Mouse (Mus musculus) CH12.LX (cell line): ENCODE measurements around the gene Fbrs. TPM values are rescaled to one million over a fixed set of nuclear protein-coding genes. Genes with fewer than 3 reads are reported as not detected.
A peak's percentile ranks its signal among the peaks of the same experiment; 100 is the strongest.
"Not testable (repeated sequence)": the region's sequence is repeated elsewhere in the genome, so short reads cannot be mapped to it uniquely, and the experiment has no call there.

ENCODE experiments used
- DNase-seq: peaks from one replicate; pipeline ENCODE4 v3.0.0-alpha.2; 2013; ENCODE audit errors: extremely low read depth
- H3K27ac ChIP-seq: 2 replicates; pipeline ENCODE4 v1.5.1; 2012; ENCODE audit warnings: low read depth, mild to moderate bottlenecking, control low read depth, moderate library complexity; ENCODE audit not compliant: insufficient read depth
- H3K27me3 ChIP-seq: replicated peaks from 2 replicates; pipeline ENCODE3; 2012; ENCODE audit warnings: inconsistent platforms
- H3K36me3 ChIP-seq, 2 experiments: replicated peaks in 1 of 2; 2 replicates each; pipeline versions ENCODE3 to v1.6.1; 2012; ENCODE audit warnings: inconsistent platforms in 1 of 2, low read length in 1 of 2, mild to moderate bottlenecking in 1 of 2, mixed read lengths in 1 of 2, moderate library complexity in 1 of 2; ENCODE audit not compliant: control insufficient read depth in 1 of 2, insufficient read depth in 1 of 2
- H3K4me1 ChIP-seq, 2 experiments: 2 replicates each; pipeline ENCODE4 v1.6.1; 2012; ENCODE audit warnings: inconsistent platforms in 1 of 2, moderate library complexity in 1 of 2; ENCODE audit not compliant: insufficient read depth in 2 of 2, control insufficient read depth in 1 of 2
- H3K4me2 ChIP-seq: 2 replicates; pipeline ENCODE4 v1.6.1; 2012; ENCODE audit warnings: low read depth, mild to moderate bottlenecking, control low read depth; ENCODE audit not compliant: poor library complexity, insufficient read depth, severe bottlenecking
- H3K4me3 ChIP-seq, 3 experiments: fragments of 150-350 bp in 1 of 3; sonication (generic) in 1 of 3; replicated peaks in 1 of 3; 2 replicates each; pipeline versions ENCODE3 to v1.5.1; 2011 to 2012; ENCODE audit warnings: low read depth in 2 of 3, low read length in 2 of 3, mild to moderate bottlenecking in 2 of 3, moderate library complexity in 2 of 3, control low read depth in 1 of 3, improper control_type of control experiment in 1 of 3, inconsistent platforms in 1 of 3, mixed read lengths in 1 of 3; ENCODE audit not compliant: poor library complexity in 1 of 3
- H3K79me2 ChIP-seq: replicated peaks from 2 replicates; pipeline ENCODE4 v1.6.1; 2012; ENCODE audit warnings: mild to moderate bottlenecking, moderate library complexity; ENCODE audit not compliant: control insufficient read depth, poor library complexity, insufficient read depth, severe bottlenecking; ENCODE audit errors: extremely low read depth
- H3K9ac ChIP-seq: 2 replicates; pipeline ENCODE4 v1.6.1; 2012; ENCODE audit warnings: low read depth, mild to moderate bottlenecking, control low read depth, moderate library complexity; ENCODE audit not compliant: insufficient read depth
- H3K9me3 ChIP-seq: replicated peaks from 2 replicates; pipeline ENCODE3; 2012; ENCODE audit warnings: low read length, inconsistent platforms, mixed read lengths
- CHD1 ChIP-seq: IDR thresholded peaks from 2 replicates; pipeline ENCODE4 v1.6.1; 2012; ENCODE audit warnings: low read depth, low read length, improper control_type of control experiment, inconsistent platforms
- CHD2 ChIP-seq: IDR thresholded peaks from 2 replicates; pipeline ENCODE4 v1.6.1; 2011; ENCODE audit warnings: low read length, improper control_type of control experiment
- CTCF ChIP-seq, 2 experiments: IDR thresholded peaks in 1 of 2; conservative IDR thresholded peaks in 1 of 2; 2 replicates each; pipeline ENCODE4 v1.5.1; 2011 to 2012; ENCODE audit warnings: low read depth in 2 of 2, low read length in 2 of 2, improper control_type of control experiment in 1 of 2, inconsistent platforms in 1 of 2, mild to moderate bottlenecking in 1 of 2, moderate library complexity in 1 of 2
- ELF1 ChIP-seq: IDR thresholded peaks from 2 replicates; pipeline ENCODE4 v1.6.1; 2014; ENCODE audit warnings: low read depth, mild to moderate bottlenecking, inconsistent platforms, low read length, improper control_type of control experiment
- EP300 ChIP-seq: IDR thresholded peaks from 2 replicates; pipeline ENCODE4 v1.6.1; 2011; ENCODE audit warnings: low read length, improper control_type of control experiment
- GABPA ChIP-seq: IDR thresholded peaks from 2 replicates; pipeline ENCODE4 v1.6.1; 2012; ENCODE audit warnings: low read depth, low read length, improper control_type of control experiment, inconsistent platforms; ENCODE audit not compliant: insufficient replicate concordance
- HCFC1 ChIP-seq: IDR thresholded peaks from 2 replicates; pipeline ENCODE4 v1.6.1; 2012; ENCODE audit warnings: low read depth, mild to moderate bottlenecking, inconsistent platforms, low read length, improper control_type of control experiment
- IRF4 ChIP-seq: IDR thresholded peaks from 2 replicates; pipeline ENCODE4 v1.6.1; 2014; ENCODE audit warnings: low read depth, mild to moderate bottlenecking, inconsistent platforms, low read length, improper control_type of control experiment
- JUND ChIP-seq: conservative IDR thresholded peaks from 2 replicates; pipeline ENCODE4 v1.6.1; 2011; ENCODE audit warnings: low read depth, low read length, improper control_type of control experiment
- KAT2A ChIP-seq: IDR thresholded peaks from 2 replicates; pipeline ENCODE4 v1.6.1; 2012; ENCODE audit warnings: low read length, improper control_type of control experiment, inconsistent platforms; ENCODE audit not compliant: insufficient replicate concordance
- NELFE ChIP-seq: IDR thresholded peaks from 2 replicates; pipeline ENCODE4 v1.6.1; 2011; ENCODE audit warnings: low read depth, low read length, improper control_type of control experiment
- POLR2A ChIP-seq: IDR thresholded peaks from 2 replicates; pipeline ENCODE4 v1.6.1; 2011; ENCODE audit warnings: low read depth, mild to moderate bottlenecking, improper control_type of control experiment, low read length
- RAD21 ChIP-seq: IDR thresholded peaks from 2 replicates; pipeline ENCODE4 v1.6.1; 2011; ENCODE audit warnings: low read depth, mild to moderate bottlenecking, low read length, improper control_type of control experiment, moderate library complexity
- RCOR1 ChIP-seq: conservative IDR thresholded peaks from 2 replicates; pipeline ENCODE4 v1.6.1; 2012; ENCODE audit warnings: low read depth, mild to moderate bottlenecking, inconsistent platforms, low read length, improper control_type of control experiment
- SIN3A ChIP-seq: IDR thresholded peaks from 2 replicates; pipeline ENCODE4 v1.6.1; 2012; ENCODE audit warnings: low read length, improper control_type of control experiment, inconsistent platforms
- TBP ChIP-seq: conservative IDR thresholded peaks from 2 replicates; pipeline ENCODE4 v1.6.1; 2011; ENCODE audit warnings: low read depth, low read length, improper control_type of control experiment
- TCF12 ChIP-seq: IDR thresholded peaks from 2 replicates; pipeline ENCODE4 v1.6.1; 2014; ENCODE audit warnings: low read depth, mild to moderate bottlenecking, inconsistent platforms, low read length, improper control_type of control experiment
- USF1 ChIP-seq: IDR thresholded peaks from 2 replicates; pipeline ENCODE4 v1.6.1; 2014; ENCODE audit warnings: low read depth, mild to moderate bottlenecking, inconsistent platforms, low read length, improper control_type of control experiment
- USF2 ChIP-seq: conservative IDR thresholded peaks from 2 replicates; pipeline ENCODE4 v1.6.1; 2011; ENCODE audit warnings: low read depth, low read length, improper control_type of control experiment
- ZKSCAN1 ChIP-seq: IDR thresholded peaks from 2 replicates; pipeline ENCODE4 v1.6.1; 2012; ENCODE audit warnings: low read depth, inconsistent platforms, low read length, improper control_type of control experiment, borderline replicate concordance
- ZNF384 ChIP-seq: IDR thresholded peaks from 2 replicates; pipeline ENCODE4 v1.6.1; 2012; ENCODE audit warnings: low read depth, low read length, improper control_type of control experiment, inconsistent platforms
- dilution Hi-C: fragments of 300-500 bp; cut with MboI; formaldehyde crosslinking; loops from 2 replicates; pipeline ENCODE4 v1.14.3; 2020; ENCODE audit warnings: low sequenced_read_pairs; ENCODE audit not compliant: extremely low pct_unique_long_range_greater_than_20kb, extremely low pct_ligation_motif_present
- in situ Hi-C: fragments of 300-500 bp; cut with MboI; formaldehyde crosslinking; loops from 3 replicates; pipeline ENCODE4 v1.14.3; 2019; ENCODE audit warnings: low sequenced_read_pairs, low pct_ligation_motif_present, low pct_unique_long_range_greater_than_20kb, mixed read lengths
- polyA plus RNA-seq: library from polyadenylated mRNA; unstranded; fragments of >175 nt; gene quantifications from 2 replicates; pipeline ENCODE4 v1.2.1, GENCODE M21; 2012; ENCODE audit warnings: low read depth; ENCODE audit not compliant: insufficient read length
- total RNA-seq, 2 experiments: library from RNA; depleted of rRNA; stranded (reverse); fragments of 300-350 nt in 1 of 2; fragments of >200 nt in 1 of 2; gene quantifications; 2 replicates each; pipeline ENCODE4 v1.2.3; 2012 to 2014

Gene Fbrs
- total and polyA plus RNA-seq, 3 experiments, result 6.7 to 66.7 (median 14.4) TPM

DNA sequence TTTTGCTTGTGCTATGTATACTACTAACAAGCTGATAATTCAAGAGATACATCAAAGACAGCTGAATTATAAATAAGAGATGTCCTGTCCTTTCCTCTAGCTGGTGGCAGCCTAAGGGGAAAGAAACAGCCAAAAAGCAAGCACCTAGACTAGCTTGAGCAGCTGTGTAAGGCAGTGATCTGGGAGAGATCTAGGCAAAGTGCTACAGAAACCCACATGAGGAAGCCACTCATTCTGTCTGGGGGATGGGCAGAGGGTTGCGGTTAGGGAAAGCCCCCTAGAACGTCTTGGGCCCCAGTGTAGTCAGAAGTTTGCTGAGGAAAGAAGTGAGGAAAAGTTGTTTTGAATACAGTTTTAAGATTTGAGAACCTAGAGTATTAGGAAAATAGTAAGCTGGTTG is 1.3 kb downstream of the Fbrs start (continued):
- no peak for TF ChIP-seq USF1
- no peak; the same call in 1 of the 2 replicates for TF ChIP-seq POLR2A
- TF ChIP-seq IRF4, result peak; percentile 86; the same call in 1 of the 2 replicates
- TF ChIP-seq CHD2, result no peak; the same call in none of the 2 replicates
- TF ChIP-seq RCOR1, result no peak
- no peak; the same call in 1 of the 2 replicates for TF ChIP-seq ELF1
- TF ChIP-seq JUND, result no peak
- TF ChIP-seq NELFE, result no peak
- no peak for TF ChIP-seq KAT2A
- TF ChIP-seq ZKSCAN1, result no peak
- peak; percentile 52; the same call in 1 of the 2 replicates for TF ChIP-seq TBP
- TF ChIP-seq TCF12, result no peak; the same call in 1 of the 2 replicates
- TF ChIP-seq USF2, result no peak
- TF ChIP-seq GABPA, result no peak
- TF ChIP-seq CTCF (conservative IDR thresholded peaks at IDR 0.05 in 1 of 2, IDR thresholded peaks at IDR 0.05 in 1 of 2; ENCODE audit: low read depth in 2 of 2, low read length in 2 of 2), result no peak
- no peak for TF ChIP-seq RAD21
- no peak for TF ChIP-seq ZNF384
- TF ChIP-seq HCFC1, result no peak; the same call in 1 of the 2 replicates

DNA sequence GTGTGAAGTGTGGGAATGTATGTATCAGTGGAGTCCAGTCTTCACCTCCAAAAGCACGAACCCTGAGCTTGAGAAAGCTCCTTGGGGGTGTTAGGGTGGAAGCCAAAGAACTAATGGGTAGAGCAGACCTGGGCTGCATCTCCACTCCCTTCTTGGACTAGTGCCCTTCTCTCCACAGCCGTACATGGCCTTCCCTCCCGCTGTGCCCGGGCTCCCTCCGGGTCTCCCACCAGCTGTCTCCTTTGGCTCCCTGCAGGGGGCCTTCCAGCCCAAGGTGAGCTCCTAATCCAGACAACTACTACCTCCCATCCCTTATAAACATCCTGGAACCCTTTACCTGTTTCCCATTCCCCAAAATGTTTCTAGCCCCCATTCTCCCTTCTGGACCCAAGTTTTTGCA is 6.4 kb downstream of the Fbrs start:
- Histone ChIP-seq H3K36me3 (peaks cover 71 to 95% of the 10 kb centered on the region in 2 experiments), H3K79me2 (peaks cover 45% of the 10 kb centered on the region), H3K4me3 (no peak overlapping the region), H3K27ac (no peak overlapping the region), H3K27me3 (no peaks in the 10 kb centered on the region), H3K4me1 (peaks cover 8 to 27% of the 10 kb centered on the region in 2 experiments), H3K9ac (no peak overlapping the region)
- no peak for TF ChIP-seq ELF1
- no peak for TF ChIP-seq EP300
- no peak for TF ChIP-seq SIN3A
- no peak for TF ChIP-seq CHD1
- no peak for TF ChIP-seq KAT2A
- TF ChIP-seq POLR2A, result no peak
- no peak for TF ChIP-seq CHD2
- TF ChIP-seq USF2, result no peak
- TF ChIP-seq, all 38 proteins: peak for 0
- in situ Hi-C loops (no loop called here), dilution Hi-C loops (no loop called here)
- Histone ChIP-seq H3K9me3 (no peaks in the 10 kb centered on the region), H3K4me2 (no peak overlapping the region)
- no peak for DNase-seq

DNA sequence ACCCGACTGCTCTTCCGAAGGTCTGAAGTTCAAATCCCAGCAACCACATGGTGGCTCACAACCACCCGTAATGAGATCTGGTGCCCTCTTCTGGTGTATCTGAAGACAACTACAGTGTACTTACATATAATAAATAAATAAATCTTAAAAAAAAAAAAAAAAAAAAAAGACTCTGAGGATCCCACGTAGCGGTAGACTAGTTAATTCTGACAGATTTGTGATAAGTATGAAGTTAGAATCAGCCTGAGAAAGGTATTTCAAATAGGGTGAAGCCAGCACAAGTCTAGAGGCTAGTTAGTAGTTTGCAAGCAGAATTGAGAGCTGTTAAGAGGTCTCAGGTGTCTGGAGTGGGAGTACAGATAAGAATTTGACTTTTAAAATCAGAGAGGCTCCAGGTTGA is 9.4 kb downstream of the Fbrs start:
- dilution Hi-C loops, H3K9ac ChIP-seq, H3K27ac ChIP-seq, H3K4me2 ChIP-seq, in situ Hi-C loops, H3K27me3 ChIP-seq, H3K4me3 ChIP-seq, H3K4me1 ChIP-seq, H3K9me3 ChIP-seq, DNase-seq: not testable (repeated sequence)
- peaks cover 79 to 95% of the 10 kb centered on the region in 2 experiments for H3K36me3 ChIP-seq
- peaks cover 17% of the 10 kb centered on the region for H3K79me2 ChIP-seq
